Mouse (Mus musculus) hindbrain, embryonic 16.5 days (tissue): ENCODE data around the gene Elfn2. TPM values are rescaled to one million over a fixed set of nuclear protein-coding genes. Genes with fewer than 3 reads are reported as not detected.

Experiments
- ATAC-seq: fragments of 200-750 bp; cut with Nextera tagmentation; 2 replicates; pipeline ENCODE4 v1.8.0; 2017; ENCODE audit warnings: moderate TSS enrichment, moderate library complexity
- H3K27ac ChIP-seq: fragments of 300-500 bp; sonication (generic); 2 replicates; pipeline ENCODE4 v1.5.1; 2014; ENCODE audit warnings: low read depth, mild to moderate bottlenecking, control low read depth, low read length, moderate library complexity
- H3K27me3 ChIP-seq: fragments of 300-500 bp; sonication (generic); replicated peaks from 2 replicates; pipeline ENCODE4 v1.6.1; 2014; ENCODE audit warnings: low read length; ENCODE audit not compliant: control insufficient read depth, insufficient read depth
- H3K36me3 ChIP-seq: fragments of 300-500 bp; sonication (generic); 2 replicates; pipeline ENCODE4 v1.6.1; 2014; ENCODE audit warnings: mild to moderate bottlenecking, low read length, moderate library complexity, mixed read lengths; ENCODE audit not compliant: control insufficient read depth, insufficient read depth
- H3K4me1 ChIP-seq: fragments of 300-500 bp; sonication (generic); 2 replicates; pipeline ENCODE4 v1.6.1; 2014; ENCODE audit warnings: low read depth, low read length; ENCODE audit not compliant: control insufficient read depth, insufficient read depth
- H3K4me2 ChIP-seq: fragments of 300-500 bp; sonication (generic); 2 replicates; pipeline ENCODE4 v1.6.1; 2014; ENCODE audit warnings: mild to moderate bottlenecking, low read length, control low read depth, moderate library complexity
- H3K4me3 ChIP-seq: fragments of 300-500 bp; sonication (generic); 2 replicates; pipeline ENCODE4 v1.5.1; 2014; ENCODE audit warnings: mild to moderate bottlenecking, low read length, control low read depth, moderate library complexity
- H3K9ac ChIP-seq: fragments of 300-500 bp; sonication (generic); 2 replicates; pipeline ENCODE4 v1.6.1; 2014; ENCODE audit warnings: low read depth, mild to moderate bottlenecking, control low read depth, low read length, moderate library complexity
- H3K9me3 ChIP-seq: fragments of 300-500 bp; sonication (generic); 2 replicates; pipeline ENCODE4 v1.6.1; 2014; ENCODE audit warnings: mild to moderate bottlenecking, low read length, moderate library complexity; ENCODE audit not compliant: control insufficient read depth
- WGBS: fragments of 180-500 bp; shearing (Covaris S2); extraction: QIAGEN DNeasy Blood & Tissue Kit; methylation state at CpG from one replicate; pipeline ENCODE4 v1.1.7; 2014; 5-methylcytosine and 5-hydroxymethylcytosine counted together
- polyA plus RNA-seq: library from polyadenylated mRNA; unstranded; fragments of >200 nt; fragmentation: Nextera tagmentation; extraction: Ambion mirVana; gene quantifications from 2 replicates; pipeline ENCODE4 v1.2.1, GENCODE M21; 2015

Elfn2 gene
- polyA plus RNA-seq, 1 experiment from 2014 or later, result 13.3 TPM

GRCm38 (mm10) chr15:78681301-78681700, 37.3 kb downstream of the Elfn2 start:
- Histone ChIP-seq H3K27ac (no peak overlapping the region), H3K9ac (no peak overlapping the region)
- 82% methylated on average over 8 of the region's 8 CpGs for WGBS

GRCm38 (mm10) chr15:78680291-78680690, 38.3 kb downstream of the Elfn2 start:
- H3K27me3 ChIP-seq, result no peaks in the 10 kb centered on the region
- no peak overlapping the region for H3K4me3 ChIP-seq
- WGBS, result 53% methylated on average over 22 of the region's 22 CpGs

More at GRCm38 (mm10) chr15:78681301-78681700, 37.3 kb downstream of the Elfn2 start:
- no peaks in the 10 kb centered on the region for H3K9me3 ChIP-seq
- H3K4me1 ChIP-seq, result peaks cover 32% of the 10 kb centered on the region
- no peak for ATAC-seq
- no peak overlapping the region for H3K4me2 ChIP-seq
- H3K27me3 ChIP-seq, result no peaks in the 10 kb centered on the region
- H3K4me3 ChIP-seq, result no peak overlapping the region
- no peaks in the 10 kb centered on the region for H3K36me3 ChIP-seq

GRCm38 (mm10) chr15:78677708-78678107, 40.9 kb downstream of the Elfn2 start:
- H3K27me3 ChIP-seq, result 0 out of 2 replicates have a peak, but pooled peaks cover 2% of the 10 kb centered on the region

More at GRCm38 (mm10) chr15:78680291-78680690, 38.3 kb downstream of the Elfn2 start:
- no peak for ATAC-seq
- H3K9ac ChIP-seq, result no peak overlapping the region
- H3K36me3 ChIP-seq, result no peaks in the 10 kb centered on the region
- no peak overlapping the region for H3K27ac ChIP-seq
- no peaks in the 10 kb centered on the region for H3K9me3 ChIP-seq
- peaks cover 35% of the 10 kb centered on the region for H3K4me1 ChIP-seq
- H3K4me2 ChIP-seq, result no peak overlapping the region

GRCm38 (mm10) chr15:78677015-78677414, 41.6 kb downstream of the Elfn2 start:
- H3K27me3 ChIP-seq, result 0 out of 2 replicates have a peak, but pooled peaks cover 2% of the 10 kb centered on the region
- H3K9me3 ChIP-seq, result no peaks in the 10 kb centered on the region
- no peak overlapping the region; the same call in 1 of the 2 replicates for H3K9ac ChIP-seq
- H3K4me3 ChIP-seq, result no peak overlapping the region
- peaks cover 20% of the 10 kb centered on the region for H3K4me1 ChIP-seq
- H3K27ac ChIP-seq, result no peak overlapping the region
- no peak overlapping the region for H3K4me2 ChIP-seq
- ATAC-seq, result 0 out of 2 replicates have a peak, but pooled peaks have one; percentile 12
- 50% methylated on average over 9 of the region's 9 CpGs for WGBS
- peaks cover 8% of the 10 kb centered on the region; the same call in 1 of the 2 replicates for H3K36me3 ChIP-seq

More at GRCm38 (mm10) chr15:78677708-78678107, 40.9 kb downstream of the Elfn2 start:
- H3K36me3 ChIP-seq, result peaks cover 8% of the 10 kb centered on the region; the same call in 1 of the 2 replicates
- no peak overlapping the region for H3K27ac ChIP-seq
- H3K9me3 ChIP-seq, result no peaks in the 10 kb centered on the region
- ATAC-seq, result no peak
- no peak overlapping the region for H3K4me3 ChIP-seq
- peaks cover 20% of the 10 kb centered on the region for H3K4me1 ChIP-seq
- no peak overlapping the region for H3K4me2 ChIP-seq
- WGBS, result 59% methylated on average over 5 of the region's 5 CpGs
- H3K9ac ChIP-seq, result no peak overlapping the region

- no peak for ATAC-seq
- no peaks in the 10 kb centered on the region for H3K9me3 ChIP-seq
- no peak overlapping the region for H3K4me2 ChIP-seq
- 0 out of 2 replicates have a peak, but pooled peaks cover 2% of the 10 kb centered on the region for H3K27me3 ChIP-seq
- H3K9ac ChIP-seq, result no peak overlapping the region
- H3K27ac ChIP-seq, result no peak overlapping the region
- H3K4me3 ChIP-seq, result no peak overlapping the region
- peaks cover 11% of the 10 kb centered on the region for H3K36me3 ChIP-seq
- WGBS, result 48% methylated on average over 6 of the region's 6 CpGs
- H3K4me1 ChIP-seq, result peaks cover 16% of the 10 kb centered on the region
Observed at GRCm38 (mm10) chr15:78674912-78675412, 43.6 kb downstream of the Elfn2 start.

GRCm38 (mm10) chr15:78673436-78673835, 45.1 kb downstream of the Elfn2 start:
- ATAC-seq, result no peak
- no peak overlapping the region for H3K27ac ChIP-seq
- 0 out of 2 replicates have a peak, but pooled peaks cover 2% of the 10 kb centered on the region for H3K27me3 ChIP-seq
- no peak overlapping the region for H3K4me3 ChIP-seq
- H3K4me2 ChIP-seq, result no peak overlapping the region
- no peaks in the 10 kb centered on the region for H3K9me3 ChIP-seq
- H3K9ac ChIP-seq, result no peak overlapping the region
- 88% methylated on average over 19 of the region's 19 CpGs for WGBS
- peaks cover 22% of the 10 kb centered on the region for H3K4me1 ChIP-seq
- peaks cover 11% of the 10 kb centered on the region for H3K36me3 ChIP-seq

GRCm38 (mm10) chr15:78670341-78670740, 48.2 kb downstream of the Elfn2 start:
- H3K27me3 ChIP-seq, result 0 out of 2 replicates have a peak, but pooled peaks cover 2% of the 10 kb centered on the region
- H3K27ac ChIP-seq, result no peak overlapping the region
- H3K9me3 ChIP-seq, result no peaks in the 10 kb centered on the region
- H3K4me2 ChIP-seq, result no peak overlapping the region
- peaks cover 16% of the 10 kb centered on the region for H3K4me1 ChIP-seq
- H3K4me3 ChIP-seq, result no peak overlapping the region
- H3K36me3 ChIP-seq, result peaks cover 11% of the 10 kb centered on the region
- H3K9ac ChIP-seq, result no peak overlapping the region
- peak; percentile 38 for ATAC-seq
- 15% methylated on average over 5 of the region's 5 CpGs for WGBS

GRCm38 (mm10) chr15:78669221-78669871, 49.2 kb downstream of the Elfn2 start:
- Histone ChIP-seq H3K36me3 (peaks cover 11% of the 10 kb centered on the region), H3K27me3 (0 out of 2 replicates have a peak, but pooled peaks cover 2% of the 10 kb centered on the region), H3K9ac (no peak overlapping the region), H3K4me2 (no peak overlapping the region), H3K27ac (no peak overlapping the region), H3K4me3 (no peak overlapping the region), H3K4me1 (peaks cover 12% of the 10 kb centered on the region), H3K9me3 (no peaks in the 10 kb centered on the region)
- no peak for ATAC-seq
- 62% methylated on average over 10 of the region's 10 CpGs for WGBS

- 40% methylated on average over 5 of the region's 5 CpGs for whole genome bisulfite sequencing
Observed at GRCm38 (mm10) chr15:78664268-78664667, 54.3 kb downstream of the Elfn2 start.

More at GRCm38 (mm10) chr15:78664268-78664667, 54.3 kb downstream of the Elfn2 start:
- ATAC-seq, result peak; percentile 55; the same call in 1 of the 2 replicates
- Histone ChIP-seq H3K4me3 (no peak overlapping the region), H3K27ac (no peak overlapping the region), H3K9me3 (no peaks in the 10 kb centered on the region), H3K4me2 (no peak overlapping the region), H3K36me3 (no peaks in the 10 kb centered on the region), H3K9ac (no peak overlapping the region), H3K4me1 (peaks cover 2% of the 10 kb centered on the region; the same call in 1 of the 2 replicates), H3K27me3 (no peaks in the 10 kb centered on the region)
